8 mouse cellular contexts compared by ENCODE assay signal in the genomic region with DNA sequence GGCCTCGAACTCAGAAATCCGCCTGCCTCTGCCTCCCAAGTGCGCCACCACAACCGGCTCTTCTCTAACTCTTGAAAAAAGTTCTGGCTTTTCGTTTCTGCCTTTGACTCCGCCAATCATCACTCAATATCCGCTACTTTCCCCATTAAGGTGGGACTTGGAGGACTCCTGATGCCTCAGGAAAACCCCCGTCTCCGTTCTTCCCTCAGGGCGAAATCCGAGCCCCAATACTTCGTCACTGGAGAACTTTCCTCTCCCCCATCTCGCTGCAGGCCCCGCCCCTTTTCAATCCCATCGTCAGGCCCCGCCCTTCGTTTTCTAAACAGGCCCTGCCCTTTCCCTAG. TPM values are rescaled to one million over a fixed set of nuclear protein-coding genes. Genes with fewer than 3 reads are reported as not detected.
DNase-seq lines count a peak whose midpoint lies in the region; ATAC-seq lines count a peak whose summit lies in the region.

No protein-coding gene starts in this region.

- peak overlapping the region; percentile 90 for H3K4me2 ChIP-seq in kidney, embryonic 15.5 days
- peak overlapping the region; percentile 93 for H3K4me2 ChIP-seq in hindbrain, embryonic 12.5 days (replicated peaks)
- H3K4me2 ChIP-seq in midbrain, embryonic 12.5 days (replicated peaks): peak overlapping the region; percentile 95

- H3K4me1 ChIP-seq in kidney, embryonic 15.5 days: peaks cover 12% of the 10 kb centered on the region; the same call in 1 of the 2 replicates
- peaks cover 3% of the 10 kb centered on the region; the same call in 1 of the 2 replicates for H3K4me1 ChIP-seq in brown adipose tissue, adult 24 weeks (ENCODE audit: control insufficient read depth, insufficient read depth, insufficient read length, low read length)
- peaks cover 4% of the 10 kb centered on the region; the same call in 1 of the 2 replicates for H3K4me1 ChIP-seq in hindbrain, embryonic 12.5 days
- H3K4me1 ChIP-seq in midbrain, embryonic 12.5 days: 0 out of 2 replicates have a peak, but pooled peaks cover 6% of the 10 kb centered on the region

- H3K36me3 ChIP-seq in kidney, embryonic 15.5 days: peaks cover 15% of the 10 kb centered on the region
- H3K36me3 ChIP-seq in hindbrain, embryonic 12.5 days: peaks cover 12% of the 10 kb centered on the region
- H3K36me3 ChIP-seq in midbrain, embryonic 12.5 days: peaks cover 13% of the 10 kb centered on the region

- peak overlapping the region; percentile 69 for H3K4me3 ChIP-seq in kidney, embryonic 15.5 days (replicated peaks)
- peak overlapping the region; percentile 55 for H3K4me3 ChIP-seq in brown adipose tissue, adult 24 weeks (ENCODE audit: insufficient read depth, low read depth, low read length)
- H3K4me3 ChIP-seq in hindbrain, embryonic 12.5 days: peak overlapping the region; percentile 80
- H3K4me3 ChIP-seq in midbrain, embryonic 12.5 days: peak overlapping the region; percentile 74

- H3K9me3 ChIP-seq in kidney, embryonic 15.5 days (replicated peaks): no peaks in the 10 kb centered on the region
- no peaks in the 10 kb centered on the region for H3K9me3 ChIP-seq in hindbrain, embryonic 12.5 days (replicated peaks)
- no peaks in the 10 kb centered on the region for H3K9me3 ChIP-seq in midbrain, embryonic 12.5 days

- DNase-seq in kidney, postnatal 25 days: no peak
- no peak for DNase-seq in cerebellum, adult 9-11 months
- no peak for DNase-seq in spleen, postnatal 10 days (ENCODE audit: low spot score in 2 of 2)
- no peak for DNase-seq in B cell, adult 2 months

- no peak; the same call in 1 of the 2 replicates for ATAC-seq in kidney, embryonic 15.5 days (replicated peaks; ENCODE audit: low FRiP score)
- ATAC-seq in hindbrain, embryonic 12.5 days (ENCODE audit: low FRiP score): no peak
- ATAC-seq in midbrain, embryonic 12.5 days (ENCODE audit: low FRiP score, low read depth): no peak

- H3K9ac ChIP-seq in kidney, embryonic 15.5 days: no peak overlapping the region
- H3K9ac ChIP-seq in hindbrain, embryonic 12.5 days: no peak overlapping the region
- H3K9ac ChIP-seq in midbrain, embryonic 12.5 days (replicated peaks): 0 out of 2 replicates have a peak overlapping the region, but pooled peaks have one; percentile 52

- H3K27ac ChIP-seq in kidney, embryonic 15.5 days: peak overlapping the region; percentile 85
- peak overlapping the region; percentile 49 for H3K27ac ChIP-seq in brown adipose tissue, adult 24 weeks (replicated peaks; ENCODE audit: low read depth, low read length)
- peak overlapping the region; percentile 84; the same call in 1 of the 2 replicates for H3K27ac ChIP-seq in hindbrain, embryonic 12.5 days
- H3K27ac ChIP-seq in midbrain, embryonic 12.5 days (replicated peaks): peak overlapping the region; percentile 78

- no peaks in the 10 kb centered on the region for H3K27me3 ChIP-seq in kidney, embryonic 15.5 days
- 0 out of 2 replicates have a peak, but pooled peaks cover 2% of the 10 kb centered on the region for H3K27me3 ChIP-seq in hindbrain, embryonic 12.5 days
- peaks cover 3% of the 10 kb centered on the region; the same call in 1 of the 2 replicates for H3K27me3 ChIP-seq in midbrain, embryonic 12.5 days

- WGBS in kidney, embryonic 15.5 days: 14% methylated on average over 17 of the region's 17 CpGs
- 15% methylated on average over 17 of the region's 17 CpGs for WGBS in hindbrain, embryonic 12.5 days
- WGBS in midbrain, embryonic 12.5 days: 17% methylated on average over 17 of the region's 17 CpGs

RNA-seq across cellular contexts. Expression of a gene that starts 1.1 kb away (rescaled TPM):
- 8.8 and 10.0 TPM in 2 replicates for polyA plus RNA-seq in kidney, embryonic 15.5 days (2015; fragmentation: Nextera tagmentation; extraction: Ambion mirVana)
- polyA plus RNA-seq in brown adipose tissue, adult 24 weeks (2012; ENCODE audit: insufficient read depth, insufficient read length, missing spikeins): 7.1 and 10.5 TPM in 2 replicates
- polyA plus RNA-seq in hindbrain, embryonic 12.5 days (2016; fragmentation: Nextera tagmentation; extraction: Ambion mirVana): 5.9 and 6.5 TPM in 2 replicates
- polyA plus RNA-seq in midbrain, embryonic 12.5 days (2016; fragmentation: Nextera tagmentation; extraction: Ambion mirVana): 4.2 and 4.9 TPM in 2 replicates

RNA-seq across cellular contexts. Expression of a gene that starts 23.9 kb away (rescaled TPM):
- polyA plus RNA-seq in kidney, embryonic 15.5 days (2015; fragmentation: Nextera tagmentation; extraction: Ambion mirVana): 50.6 and 58.6 TPM in 2 replicates
- polyA plus RNA-seq in brown adipose tissue, adult 24 weeks (2012; ENCODE audit: insufficient read depth, insufficient read length, missing spikeins): 9.6 and 17.9 TPM in 2 replicates
- polyA plus RNA-seq in hindbrain, embryonic 12.5 days (2016; fragmentation: Nextera tagmentation; extraction: Ambion mirVana): 70.1 and 73.6 TPM in 2 replicates
- 71.7 and 74.3 TPM in 2 replicates for polyA plus RNA-seq in midbrain, embryonic 12.5 days (2016; fragmentation: Nextera tagmentation; extraction: Ambion mirVana)

RNA-seq across cellular contexts. Expression of a gene that starts 36.7 kb away (rescaled TPM):
- polyA plus RNA-seq in kidney, embryonic 15.5 days (2015; fragmentation: Nextera tagmentation; extraction: Ambion mirVana): 81.9 and 91.5 TPM in 2 replicates
- polyA plus RNA-seq in brown adipose tissue, adult 24 weeks (2012; ENCODE audit: insufficient read depth, insufficient read length, missing spikeins): 72.2 and 77.2 TPM in 2 replicates
- polyA plus RNA-seq in hindbrain, embryonic 12.5 days (2016; fragmentation: Nextera tagmentation; extraction: Ambion mirVana): 112 and 115 TPM in 2 replicates
- 103 and 106 TPM in 2 replicates for polyA plus RNA-seq in midbrain, embryonic 12.5 days (2016; fragmentation: Nextera tagmentation; extraction: Ambion mirVana)

RNA-seq across cellular contexts. Expression of a gene that starts 49.6 kb away (rescaled TPM):
- 8.8 and 13.1 TPM in 2 replicates for polyA plus RNA-seq in kidney, embryonic 15.5 days (2015; fragmentation: Nextera tagmentation; extraction: Ambion mirVana)
- polyA plus RNA-seq in brown adipose tissue, adult 24 weeks (2012; ENCODE audit: insufficient read depth, insufficient read length, missing spikeins): 1.7 TPM in 1 of 2 replicates, not detected in the other
- 0.46 TPM in 1 of 2 replicates, not detected in the other for polyA plus RNA-seq in hindbrain, embryonic 12.5 days (2016; fragmentation: Nextera tagmentation; extraction: Ambion mirVana)
- 0.45 TPM in 1 of 2 replicates, not detected in the other for polyA plus RNA-seq in midbrain, embryonic 12.5 days (2016; fragmentation: Nextera tagmentation; extraction: Ambion mirVana)

RNA-seq across cellular contexts. Expression of a gene that starts 50.8 kb away (rescaled TPM):
- 148 and 161 TPM in 2 replicates for polyA plus RNA-seq in kidney, embryonic 15.5 days (2015; fragmentation: Nextera tagmentation; extraction: Ambion mirVana)
- polyA plus RNA-seq in brown adipose tissue, adult 24 weeks (2012; ENCODE audit: insufficient read depth, insufficient read length, missing spikeins): 44.2 and 47.4 TPM in 2 replicates
- 121 and 145 TPM in 2 replicates for polyA plus RNA-seq in hindbrain, embryonic 12.5 days (2016; fragmentation: Nextera tagmentation; extraction: Ambion mirVana)
- polyA plus RNA-seq in midbrain, embryonic 12.5 days (2016; fragmentation: Nextera tagmentation; extraction: Ambion mirVana): 129 and 132 TPM in 2 replicates
